Mouse (Mus musculus): ENCODE results near the gene Bank1. TPM values are rescaled to one million over a fixed set of nuclear protein-coding genes. Genes with fewer than 3 reads are reported as not detected.

The Bank1 gene
- total and polyA plus RNA-seq, 2 experiments from 2014 or later: 0.43 to 0.66 TPM

- Histone ChIP-seq H3K36me3 (ENCODE audit: insufficient read depth, low read length) (no peaks in the 10 kb centered on the region), H3K4me2 (ENCODE audit: low read depth, low read length, poor library complexity, severe bottlenecking) (no peak overlapping the region), H3K4me1 (ENCODE audit: insufficient read depth, low read length) (no peaks in the 10 kb centered on the region), H3K27me3 (ENCODE audit: insufficient read depth, low read length) (no peaks in the 10 kb centered on the region), H3K4me3 (ENCODE audit: low read depth, low read length) (no peak overlapping the region), H3K9ac (replicated peaks; ENCODE audit: low read length, poor library complexity, severe bottlenecking) (no peak overlapping the region), H3K9me3 (ENCODE audit: low read length) (no peaks in the 10 kb centered on the region), H3K27ac (ENCODE audit: low read depth, low read length) (no peak overlapping the region)
- WGBS: 81% methylated on average over 7 of the region's 7 CpGs
- no peak for ATAC-seq (ENCODE audit: low FRiP score)
- no peak for TF ChIP-seq CTCF (IDR thresholded peaks at IDR 0.05)
- DNase-seq (ENCODE audit: low spot score): no peak
These were observed 238.8 kb downstream of the Bank1 start for GRCm38 (mm10) chr3:136086948-136087660.

- ATAC-seq (ENCODE audit: low FRiP score) (no peak), DNase-seq (ENCODE audit: low spot score) (no peak)
- Histone ChIP-seq H3K4me1 (ENCODE audit: insufficient read depth, low read length) (no peaks in the 10 kb centered on the region), H3K4me2 (ENCODE audit: low read depth, low read length, poor library complexity, severe bottlenecking) (no peak overlapping the region), H3K36me3 (ENCODE audit: insufficient read depth, low read length) (no peaks in the 10 kb centered on the region), H3K9ac (replicated peaks; ENCODE audit: low read length, poor library complexity, severe bottlenecking) (no peak overlapping the region), H3K4me3 (ENCODE audit: low read depth, low read length) (no peak overlapping the region), H3K9me3 (ENCODE audit: low read length) (no peaks in the 10 kb centered on the region), H3K27me3 (ENCODE audit: insufficient read depth, low read length) (no peaks in the 10 kb centered on the region), H3K27ac (ENCODE audit: low read depth, low read length) (no peak overlapping the region)
- no peak for TF ChIP-seq CTCF (IDR thresholded peaks at IDR 0.05)
- 91% methylated on average over 5 of the region's 5 CpGs for WGBS
These were observed 239.4 kb downstream of the Bank1 start for GRCm38 (mm10) chr3:136086431-136086830.

- H3K4me3 ChIP-seq (ENCODE audit: low read depth, low read length): no peak overlapping the region
- 88% methylated on average over 1 of the region's 1 CpGs for WGBS
- no peak for DNase-seq (ENCODE audit: low spot score)
- no peaks in the 10 kb centered on the region for H3K36me3 ChIP-seq (ENCODE audit: insufficient read depth, low read length)
- H3K9me3 ChIP-seq (ENCODE audit: low read length): no peaks in the 10 kb centered on the region
- H3K4me2 ChIP-seq (ENCODE audit: low read depth, low read length, poor library complexity, severe bottlenecking): no peak overlapping the region
- no peaks in the 10 kb centered on the region for H3K27me3 ChIP-seq (ENCODE audit: insufficient read depth, low read length)
- no peak overlapping the region for H3K27ac ChIP-seq (ENCODE audit: low read depth, low read length)
- H3K9ac ChIP-seq (replicated peaks; ENCODE audit: low read length, poor library complexity, severe bottlenecking): no peak overlapping the region
- H3K4me1 ChIP-seq (ENCODE audit: insufficient read depth, low read length): no peaks in the 10 kb centered on the region
- no peak for ATAC-seq (ENCODE audit: low FRiP score)
- no peak for TF ChIP-seq CTCF (IDR thresholded peaks at IDR 0.05)
These were observed 240.8 kb downstream of the Bank1 start for GRCm38 (mm10) chr3:136085077-136085476.

GRCm38 (mm10) chr3:136084066-136084465 lies 241.8 kb downstream of the Bank1 start:
- 69% methylated on average over 5 of the region's 5 CpGs for WGBS
- TF ChIP-seq CTCF (IDR thresholded peaks at IDR 0.05): no peak
- Histone ChIP-seq H3K27ac (ENCODE audit: low read depth, low read length) (no peak overlapping the region), H3K9ac (replicated peaks; ENCODE audit: low read length, poor library complexity, severe bottlenecking) (no peak overlapping the region), H3K27me3 (ENCODE audit: insufficient read depth, low read length) (no peaks in the 10 kb centered on the region), H3K4me1 (ENCODE audit: insufficient read depth, low read length) (no peaks in the 10 kb centered on the region), H3K4me2 (ENCODE audit: low read depth, low read length, poor library complexity, severe bottlenecking) (no peak overlapping the region), H3K4me3 (ENCODE audit: low read depth, low read length) (no peak overlapping the region), H3K9me3 (ENCODE audit: low read length) (no peaks in the 10 kb centered on the region), H3K36me3 (ENCODE audit: insufficient read depth, low read length) (no peaks in the 10 kb centered on the region)
- ATAC-seq (ENCODE audit: low FRiP score) (no peak), DNase-seq (ENCODE audit: low spot score) (no peak)

GRCm38 (mm10) chr3:136081264-136081663 lies 244.6 kb downstream of the Bank1 start:
- Histone ChIP-seq H3K36me3 (ENCODE audit: insufficient read depth, low read length) (no peaks in the 10 kb centered on the region), H3K27ac (ENCODE audit: low read depth, low read length) (no peak overlapping the region), H3K4me3 (ENCODE audit: low read depth, low read length) (no peak overlapping the region), H3K4me2 (ENCODE audit: low read depth, low read length, poor library complexity, severe bottlenecking) (no peak overlapping the region), H3K27me3 (ENCODE audit: insufficient read depth, low read length) (no peaks in the 10 kb centered on the region), H3K9ac (replicated peaks; ENCODE audit: low read length, poor library complexity, severe bottlenecking) (no peak overlapping the region), H3K9me3 (ENCODE audit: low read length) (no peaks in the 10 kb centered on the region), H3K4me1 (ENCODE audit: insufficient read depth, low read length) (no peaks in the 10 kb centered on the region)
- no peak for TF ChIP-seq CTCF (IDR thresholded peaks at IDR 0.05)
- DNase-seq (ENCODE audit: low spot score) (no peak), ATAC-seq (ENCODE audit: low FRiP score) (no peak)
- WGBS: 82% methylated on average over 1 of the region's 1 CpGs

GRCm38 (mm10) chr3:136078535-136078934 lies 247.3 kb downstream of the Bank1 start:
- H3K9me3 ChIP-seq (ENCODE audit: low read length): no peaks in the 10 kb centered on the region
- WGBS: 62% methylated on average over 2 of the region's 2 CpGs
- no peaks in the 10 kb centered on the region for H3K27me3 ChIP-seq (ENCODE audit: insufficient read depth, low read length)
- no peak overlapping the region for H3K4me2 ChIP-seq (ENCODE audit: low read depth, low read length, poor library complexity, severe bottlenecking)
- ATAC-seq (ENCODE audit: low FRiP score) (no peak), DNase-seq (ENCODE audit: low spot score) (peak; percentile 41)
- TF ChIP-seq CTCF (IDR thresholded peaks at IDR 0.05): no peak
- no peak overlapping the region for H3K4me3 ChIP-seq (ENCODE audit: low read depth, low read length)
- no peak overlapping the region for H3K9ac ChIP-seq (replicated peaks; ENCODE audit: low read length, poor library complexity, severe bottlenecking)
- no peak overlapping the region for H3K27ac ChIP-seq (ENCODE audit: low read depth, low read length)
- no peaks in the 10 kb centered on the region for H3K4me1 ChIP-seq (ENCODE audit: insufficient read depth, low read length)
- no peaks in the 10 kb centered on the region for H3K36me3 ChIP-seq (ENCODE audit: insufficient read depth, low read length)

Data from midbrain, postnatal 0 days (tissue).